Mouse (Mus musculus) regulatory T cell (primary cell): ENCODE results near the gene Hhat.

ENCODE experiments used
- in situ Hi-C: fragments of 300-600 bp; cut with MboI, MseI; formaldehyde crosslinking; loops from one replicate; pipeline ENCODE4 v1.15.1; 2025; ENCODE audit warnings: high pct_unique_total_duplicates

Hhat gene

DNA sequence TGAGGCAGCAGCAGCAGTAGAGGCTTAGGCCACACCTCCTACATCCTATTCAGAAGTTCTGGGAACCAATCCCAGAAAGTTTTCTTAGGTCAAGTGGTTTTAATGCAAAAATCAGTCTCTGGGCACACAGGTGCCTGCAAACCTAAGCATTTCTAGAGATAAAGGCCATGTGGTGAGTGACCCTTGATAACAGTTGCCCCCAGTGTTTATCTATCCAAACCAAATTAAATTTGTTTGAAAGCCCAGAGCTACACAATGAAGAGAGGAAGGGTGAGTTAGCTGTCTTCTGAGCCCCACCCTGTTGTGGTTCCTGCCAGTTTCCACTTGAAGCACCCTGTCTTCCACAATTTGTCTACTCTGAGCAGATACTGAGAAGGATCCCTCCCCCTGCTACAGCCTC lies 109.4 kb downstream of the Hhat start:
- in situ Hi-C loops, result no loop called here

DNA sequence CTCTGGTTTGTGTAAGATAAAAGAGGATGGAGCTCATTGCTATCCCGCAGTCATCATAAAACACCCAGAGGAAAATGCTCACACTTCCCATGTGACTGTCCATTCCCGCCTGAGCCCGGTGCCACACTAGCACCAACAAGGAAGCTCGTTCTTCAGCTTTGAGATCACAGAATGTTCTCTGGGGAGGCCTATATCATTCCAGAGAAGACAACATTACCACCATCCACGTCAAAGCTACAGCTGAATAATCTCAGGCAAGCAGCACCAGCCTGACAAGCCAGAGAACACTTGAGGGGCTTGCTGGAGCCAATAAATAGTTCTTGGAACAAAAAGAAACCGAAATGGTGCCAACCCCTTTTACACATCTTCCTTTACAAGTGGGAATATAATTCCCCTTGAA lies 113.6 kb downstream of the Hhat start:
- in situ Hi-C loops, result no loop called here

- in situ Hi-C loops, result no loop called here
Observed at GRCm38 (mm10) chr1:192651981-192652605, 118.9 kb downstream of the Hhat start.

GRCm38 (mm10) chr1:192650586-192650985 lies 120.4 kb downstream of the Hhat start:
- in situ Hi-C loops, result no loop called here

DNA sequence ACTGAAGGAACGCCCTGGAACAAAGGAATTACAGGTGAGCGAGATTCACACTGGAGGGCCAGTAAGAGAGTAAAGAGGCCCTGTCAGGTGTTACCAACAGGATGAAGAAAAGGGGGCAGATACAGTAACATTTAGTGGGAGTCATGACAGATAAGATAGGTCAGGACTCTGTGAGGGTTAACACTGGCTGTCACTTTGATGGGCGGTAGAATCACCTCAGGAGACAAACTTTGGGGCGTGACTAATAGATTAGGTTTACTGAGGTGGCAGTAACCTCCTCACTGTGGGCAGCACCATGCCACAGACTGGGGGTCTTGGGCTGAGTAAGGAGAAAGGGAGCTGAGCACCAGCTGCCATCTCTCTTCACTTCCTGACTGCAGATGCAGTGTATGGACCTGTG lies 121.0 kb downstream of the Hhat start:
- in situ Hi-C loops, result no loop called here

- in situ Hi-C loops, result loop anchor here (10.0 kb wide), 1 partner anchor 1786 kb away; no protein-coding TSS in a partner anchor
Observed at GRCm38 (mm10) chr1:192649233-192649632, 121.8 kb downstream of the Hhat start.

DNA sequence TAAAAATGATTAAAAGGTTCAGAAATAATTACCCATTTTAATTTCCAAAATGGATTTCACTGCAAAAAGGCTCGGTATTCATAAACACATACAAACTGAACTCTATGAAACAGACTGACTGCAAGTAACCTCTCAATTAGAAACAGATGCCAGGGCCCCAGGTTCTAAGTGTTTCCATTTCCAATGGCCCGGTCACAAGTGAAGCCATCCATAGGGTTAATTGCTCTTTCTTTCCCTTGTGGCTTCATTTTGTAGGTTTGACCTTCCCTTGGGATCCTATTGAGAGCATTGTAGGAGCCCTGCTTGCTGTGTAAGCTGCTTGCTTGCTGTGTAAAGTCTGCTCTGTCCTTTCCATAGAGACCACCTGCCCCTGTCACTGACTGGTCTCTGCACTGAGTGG lies 123.7 kb downstream of the Hhat start:
- in situ Hi-C loops, result loop anchor here (10.0 kb wide), 1 partner anchor 1787 kb away; no protein-coding TSS in a partner anchor

- in situ Hi-C loops, result loop anchor here (10.0 kb wide), 1 partner anchor 1793 kb away; no protein-coding TSS in a partner anchor
Observed at GRCm38 (mm10) chr1:192642126-192642525, 128.9 kb downstream of the Hhat start.

DNA sequence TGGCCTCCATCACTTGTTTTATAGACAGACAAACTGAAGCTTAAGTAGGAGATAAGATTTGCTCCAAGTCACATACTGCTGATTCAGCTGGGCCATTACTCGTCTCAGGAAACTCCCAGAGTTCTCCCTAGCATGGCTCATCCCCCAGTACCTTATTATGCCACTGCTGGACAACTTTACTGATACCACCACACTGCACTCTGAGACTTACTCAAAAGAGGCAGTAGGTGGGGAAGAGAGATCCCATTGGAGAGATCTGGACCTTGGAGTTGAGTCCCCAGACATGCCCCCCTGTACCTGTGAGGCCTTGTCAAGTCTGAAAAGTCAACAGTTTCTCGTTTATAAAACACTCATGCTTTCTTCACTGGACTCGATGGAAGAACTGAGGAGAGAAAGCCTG lies 131.8 kb downstream of the Hhat start:
- in situ Hi-C loops, result loop anchor here (5.0 kb wide), 1 partner anchor 1023 kb away; no protein-coding TSS in a partner anchor

- in situ Hi-C loops, result no loop called here
Observed at GRCm38 (mm10) chr1:192621843-192622242, 149.2 kb downstream of the Hhat start.

- in situ Hi-C loops, result no loop called here
Observed at GRCm38 (mm10) chr1:192613271-192613670, 157.8 kb downstream of the Hhat start.

GRCm38 (mm10) chr1:192611996-192612739 lies 158.9 kb downstream of the Hhat start:
- in situ Hi-C loops, result no loop called here

DNA sequence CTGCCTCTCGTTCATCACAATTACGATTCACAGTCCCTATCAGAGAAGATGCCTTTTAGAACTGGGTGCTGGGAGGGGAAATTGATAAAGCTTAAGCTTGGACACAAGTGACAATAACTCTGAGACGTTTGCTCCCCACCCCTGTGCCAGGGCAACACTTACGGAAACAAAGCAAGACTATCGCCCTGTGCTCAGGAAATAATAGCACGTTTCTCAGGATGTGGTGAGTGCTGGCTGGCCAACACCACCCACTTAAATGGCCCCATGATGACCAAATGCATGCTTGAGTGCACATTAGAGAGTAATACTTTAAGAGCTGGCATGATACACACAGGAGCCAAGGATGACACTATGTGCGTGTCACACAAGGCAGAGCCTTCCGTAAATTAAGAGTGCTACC lies 164.1 kb downstream of the Hhat start:
- in situ Hi-C loops, result no loop called here

DNA sequence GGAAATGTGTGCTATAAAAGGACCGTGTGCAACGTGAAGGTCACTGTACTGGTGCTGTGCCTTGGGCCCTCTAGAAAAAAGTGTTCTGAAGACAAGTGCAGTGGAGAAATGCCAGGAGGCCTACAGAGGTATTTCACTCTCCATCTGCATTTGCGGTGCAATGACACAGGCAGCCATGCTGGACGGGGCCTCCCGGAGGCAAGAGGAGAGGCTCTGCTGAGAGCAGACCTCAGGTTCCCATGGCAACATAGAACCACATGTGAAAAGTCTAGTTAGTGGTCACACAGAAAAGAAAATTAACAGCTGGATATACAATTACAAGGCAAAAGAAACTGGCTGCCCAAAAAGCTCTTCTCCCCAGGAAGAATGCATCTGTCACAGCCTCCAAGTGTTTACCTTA lies 166.6 kb downstream of the Hhat start:
- in situ Hi-C loops, result no loop called here

- in situ Hi-C loops, result no loop called here
Observed at GRCm38 (mm10) chr1:192603556-192603955, 167.5 kb downstream of the Hhat start.

DNA sequence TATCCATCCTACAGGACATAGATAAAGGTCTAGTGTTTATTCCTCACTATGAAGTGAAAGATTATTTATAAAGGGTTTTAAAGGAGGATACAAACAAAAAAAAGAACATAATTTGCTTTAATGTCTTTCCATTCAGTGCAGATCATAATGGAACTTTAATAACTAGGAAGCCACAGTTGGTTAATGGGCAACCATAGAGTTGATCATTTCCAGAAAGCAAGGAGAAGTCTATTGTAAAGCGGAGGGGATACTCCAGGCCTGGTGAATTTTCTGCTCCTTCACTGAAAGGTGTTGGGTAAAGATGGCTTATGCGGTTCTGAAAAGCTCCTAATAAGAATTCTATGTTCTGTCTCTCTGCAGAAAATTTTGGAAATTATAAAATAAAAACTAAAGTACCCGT lies 169.8 kb downstream of the Hhat start:
- in situ Hi-C loops, result no loop called here

- in situ Hi-C loops, result loop anchor here (5.0 kb wide), 1 partner anchor 407 kb away; the partner anchor contains the start of gene Kcnh1
Observed at GRCm38 (mm10) chr1:192599746-192600145, 171.3 kb downstream of the Hhat start.

GRCm38 (mm10) chr1:192598380-192598779 lies 172.6 kb downstream of the Hhat start:
- in situ Hi-C loops, result loop anchor here (5.0 kb wide), 1 partner anchor 406 kb away; the partner anchor contains the start of gene Kcnh1

GRCm38 (mm10) chr1:192595426-192595825 lies 175.6 kb downstream of the Hhat start:
- in situ Hi-C loops, result loop anchor here (5.0 kb wide), 1 partner anchor 403 kb away; the partner anchor contains the start of gene Kcnh1

GRCm38 (mm10) chr1:192593492-192593891 lies 177.5 kb downstream of the Hhat start:
- in situ Hi-C loops, result no loop called here

DNA sequence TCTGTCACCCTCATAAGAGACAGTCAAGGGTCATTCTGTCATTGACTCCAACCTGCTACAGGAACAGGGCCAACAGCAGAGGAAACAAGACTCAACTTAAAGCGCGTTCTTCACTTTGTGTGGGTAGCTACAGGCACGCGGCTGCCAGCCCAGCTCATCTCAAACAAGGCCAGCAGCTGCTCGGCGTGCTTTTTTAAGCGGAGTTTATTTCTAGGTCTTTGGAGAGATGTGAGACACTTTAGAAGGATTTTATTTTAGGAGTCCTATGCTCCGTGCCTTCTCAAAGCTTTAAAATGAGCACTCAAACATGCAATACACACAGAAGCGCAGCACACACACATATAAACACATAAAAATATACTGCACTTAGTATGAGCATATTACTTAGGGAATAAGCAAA lies 183.6 kb downstream of the Hhat start:
- in situ Hi-C loops, result no loop called here

- in situ Hi-C loops, result no loop called here
Observed at GRCm38 (mm10) chr1:192585289-192585688, 185.7 kb downstream of the Hhat start.

GRCm38 (mm10) chr1:192582921-192583320 lies 188.1 kb downstream of the Hhat start:
- in situ Hi-C loops, result no loop called here
